Mouse (Mus musculus) lung, adult 10 weeks (tissue): ENCODE data around the gene Olfr839-ps1. TPM values are rescaled to one million over a fixed set of nuclear protein-coding genes. Genes with fewer than 3 reads are reported as not detected.

Source experiments
- polyA plus RNA-seq: library from polyadenylated mRNA; stranded (reverse); fragments of 350-450 nt; fragmentation: Illumina TruSeq; extraction: RNeasy Lipid Tissue Mini Kit (QIAGEN cat#74804); gene quantifications from one replicate; pipeline ENCODE4 v1.2.3, GENCODE M21; 2014; ENCODE audit warnings: low read depth, low replicate concordance; ENCODE audit not compliant: insufficient read depth

The Olfr839-ps1 gene
- polyA plus RNA-seq, result not detected

DNA sequence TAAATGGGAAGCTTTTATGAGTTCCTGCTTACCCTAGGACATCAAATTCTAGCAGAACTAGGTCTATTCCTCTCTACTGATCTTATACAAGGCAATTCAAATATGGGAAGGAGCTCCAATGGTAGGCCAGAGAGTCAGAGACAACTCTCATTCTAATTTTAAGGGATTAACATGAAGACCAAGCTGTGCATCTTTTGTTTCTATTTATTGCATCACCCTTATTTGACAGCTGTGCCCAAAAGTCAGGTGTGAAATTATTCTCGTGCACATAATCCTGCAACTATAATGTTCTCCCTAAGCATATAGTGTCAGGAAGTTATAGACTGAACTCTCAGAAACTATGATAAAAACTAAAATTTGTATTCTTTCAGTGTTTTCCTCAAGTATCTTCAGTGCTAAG, at the start of gene Olfr839-ps1:
Gene Olfr839-ps1 (minus strand): TSS at position 101 of the 400 bp plus-strand sequence.

GRCm38 (mm10) chr9:19136017-19136416, 41.1 kb downstream of the Olfr839-ps1 start, which contains the start of gene Olfr837:
Gene Olfr837 (plus strand): TSS chr9:19136317.

DNA sequence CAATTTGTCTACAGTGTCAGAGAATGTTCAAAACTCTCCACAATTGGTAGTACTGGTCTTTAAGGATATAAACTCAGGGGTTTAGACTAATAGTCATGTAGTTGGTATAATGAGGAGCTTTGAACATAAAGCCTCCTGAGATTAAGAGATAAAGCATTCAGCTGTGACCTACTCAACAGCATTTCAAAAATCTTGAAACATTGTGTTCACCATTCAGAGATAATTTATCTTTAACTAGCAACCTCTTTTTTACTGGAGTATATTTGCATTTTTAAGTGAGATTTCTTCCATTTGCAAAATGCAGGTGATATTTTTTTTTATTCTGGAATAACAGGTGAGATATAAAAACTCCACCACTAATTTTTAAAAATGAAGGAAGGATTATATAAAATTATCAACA, 57.0 kb downstream of the Olfr839-ps1 start, which contains the start of gene Olfr836:
Gene Olfr836 (plus strand): TSS at position 301 of the 400 bp plus-strand sequence.

Other genes starting within 250 kb of the Olfr839-ps1 start
- gene Olfr832, start 240.2 kb downstream of the Olfr839-ps1 start, polyA plus RNA-seq, result not detected
- gene Olfr834, start 189.3 kb downstream of the Olfr839-ps1 start, polyA plus RNA-seq, result not detected
- not detected for gene Olfr835, start 144.6 kb downstream of the Olfr839-ps1 start, polyA plus RNA-seq
- not detected for gene Olfr836, start 56.9 kb downstream of the Olfr839-ps1 start, polyA plus RNA-seq
- not detected for gene Olfr837, start 41.0 kb downstream of the Olfr839-ps1 start, polyA plus RNA-seq
- gene Olfr843, start 74.7 kb upstream of the Olfr839-ps1 start, polyA plus RNA-seq, result not detected
- not detected for gene Olfr844, start 139.0 kb upstream of the Olfr839-ps1 start, polyA plus RNA-seq
- gene Olfr845, start 159.1 kb upstream of the Olfr839-ps1 start, polyA plus RNA-seq, result not detected
- gene Olfr846, start 186.7 kb upstream of the Olfr839-ps1 start, polyA plus RNA-seq, result not detected
- gene Olfr847, start 201.4 kb upstream of the Olfr839-ps1 start, polyA plus RNA-seq, result not detected